Mouse (Mus musculus) gastrocnemius, postnatal 10 days (tissue): ENCODE data around the gene Bag3. TPM values are rescaled to one million over a fixed set of nuclear protein-coding genes. Genes with fewer than 3 reads are reported as not detected.

Source experiments
- microRNA-seq, 2 experiments: library from miRNA; unstranded; fragments of <30 nt; microRNA quantifications; one replicate each; pipeline ENCODE4 v1.2.0; 2021
- total RNA-seq, 2 experiments: library from RNA; stranded (reverse); gene quantifications; 2 replicates each; pipeline ENCODE4 v1.2.3; 2021

Bag3 gene
- total RNA-seq, 2 experiments from 2014 or later = 85.7 to 94.3 TPM

Small RNA genes within 50 kb of the gene (microRNA-seq; reads per million reads assigned to microRNA genes)
- 0 reads per million in 2 experiments for gene Gm24365

Other genes starting within 250 kb of the Bag3 start
- gene BC017158, start 225.4 kb upstream of the Bag3 start, total RNA-seq = 10 to 100 TPM in 1 of 2 experiments, 1 to 10 TPM in 1; 7.0 to 11.9 TPM
- gene Rgs10, start 104.9 kb upstream of the Bag3 start, total RNA-seq = 10 to 100 TPM in 1 of 2 experiments, 1 to 10 TPM in 1; 9.8 to 10.3 TPM
- 10 to 100 TPM; 49.4 to 65.1 TPM for gene Tial1, start 61.9 kb upstream of the Bag3 start, total RNA-seq
- 1 to 10 TPM; 5.0 to 7.2 TPM for gene Inpp5f, start 87.7 kb downstream of the Bag3 start, total RNA-seq
- gene Mcmbp, start 216.9 kb downstream of the Bag3 start, total RNA-seq = 10 to 100 TPM; 21.5 to 27.3 TPM
- 10 to 100 TPM; 22.3 to 26.9 TPM for gene Sec23ip, start 221.3 kb downstream of the Bag3 start, total RNA-seq